Mouse (Mus musculus) embryonic facial prominence, embryonic 13.5 days (tissue): Measurements from ENCODE around the gene Eif2b5. TPM values are rescaled to one million over a fixed set of nuclear protein-coding genes. Genes with fewer than 3 reads are reported as not detected.
"Not testable (repeated sequence)": the region's sequence is repeated elsewhere in the genome, so short reads cannot be mapped to it uniquely, and the experiment has no call there.

Source experiments
- ATAC-seq: fragments of 200-750 bp; cut with Nextera tagmentation; 2 replicates; pipeline ENCODE4 v1.8.0; 2017; ENCODE audit warnings: low read depth; ENCODE audit not compliant: insufficient number of reproducible peaks, insufficient read depth, low FRiP score, low TSS enrichment
- H3K27ac ChIP-seq: fragments of 300-500 bp; sonication (generic); 2 replicates; pipeline ENCODE4 v1.5.1; 2015; ENCODE audit warnings: moderate library complexity, mild to moderate bottlenecking, inconsistent platforms
- H3K27me3 ChIP-seq: fragments of 300-500 bp; sonication (generic); 2 replicates; pipeline ENCODE4 v1.6.1; 2015; ENCODE audit warnings: mild to moderate bottlenecking, inconsistent platforms
- H3K36me3 ChIP-seq: fragments of 300-500 bp; sonication (generic); 2 replicates; pipeline ENCODE4 v1.6.1; 2015; ENCODE audit warnings: mild to moderate bottlenecking, inconsistent platforms
- H3K4me1 ChIP-seq: fragments of 300-500 bp; sonication (generic); 2 replicates; pipeline ENCODE4 v1.6.1; 2015; ENCODE audit warnings: inconsistent platforms
- H3K4me2 ChIP-seq: fragments of 300-500 bp; sonication (generic); 2 replicates; pipeline ENCODE4 v1.6.1; 2015; ENCODE audit warnings: moderate library complexity, mild to moderate bottlenecking, inconsistent platforms
- H3K4me3 ChIP-seq: fragments of 300-500 bp; sonication (generic); 2 replicates; pipeline ENCODE4 v1.5.1; 2015; ENCODE audit warnings: mild to moderate bottlenecking, inconsistent platforms
- H3K9ac ChIP-seq: fragments of 300-500 bp; sonication (generic); 2 replicates; pipeline ENCODE4 v1.6.1; 2015; ENCODE audit warnings: mild to moderate bottlenecking, inconsistent platforms
- H3K9me3 ChIP-seq: fragments of 300-500 bp; sonication (generic); 2 replicates; pipeline ENCODE4 v1.6.1; 2016; ENCODE audit warnings: inconsistent platforms
- WGBS: fragments of 180-500 bp; shearing (Covaris S2); methylation state at CpG from one replicate; pipeline ENCODE4 v1.1.7; 2015; ENCODE audit warnings: mixed read lengths; 5-methylcytosine and 5-hydroxymethylcytosine counted together
- polyA plus RNA-seq: library from polyadenylated mRNA; unstranded; fragments of >200 nt; fragmentation: Nextera tagmentation; extraction: Ambion mirVana; gene quantifications from 2 replicates; pipeline ENCODE4 v1.2.1, GENCODE M21; 2015

The Eif2b5 gene
- 96.6 and 114 TPM in 2 replicates for polyA plus RNA-seq

GRCm38 (mm10) chr16:20498677-20499475 is at the start of gene Eif2b5:
Gene Eif2b5 (plus strand): TSS chr16:20498817.
- Histone ChIP-seq H3K9me3 (no peaks in the 10 kb centered on the region), H3K4me3 (peak within 1 kb of the TSS; percentile 93)

GRCm38 (mm10) chr16:20451774-20452173 is 46.8 kb upstream of the Eif2b5 start:
- no peak for ATAC-seq
- Histone ChIP-seq H3K9me3 (no peaks in the 10 kb centered on the region), H3K36me3 (no peaks in the 10 kb centered on the region), H3K4me2 (no peak overlapping the region), H3K4me1 (no peaks in the 10 kb centered on the region), H3K27me3 (no peaks in the 10 kb centered on the region), H3K4me3 (no peak overlapping the region), H3K27ac (no peak overlapping the region), H3K9ac (no peak overlapping the region)
- 74% methylated on average over 6 of the region's 6 CpGs for WGBS

More at GRCm38 (mm10) chr16:20498677-20499475, at the start of gene Eif2b5:
- Histone ChIP-seq H3K27me3 (no peaks in the 10 kb centered on the region), H3K36me3 (peaks cover 33% of the 10 kb centered on the region), H3K9ac (peak within 1 kb of the TSS; percentile 94), H3K4me1 (peaks cover 15% of the 10 kb centered on the region), H3K27ac (peak within 1 kb of the TSS; percentile 87), H3K4me2 (peak within 1 kb of the TSS; percentile 89)
- peak; percentile 88 for ATAC-seq
- WGBS, result under 1% methylated on average over 49 of the region's 49 CpGs

- ATAC-seq, result no peak
- H3K27me3 ChIP-seq, result no peaks in the 10 kb centered on the region
- H3K4me1 ChIP-seq, result no peaks in the 10 kb centered on the region
- H3K4me3 ChIP-seq, result no peak overlapping the region
- no peak overlapping the region for H3K4me2 ChIP-seq
- no peak overlapping the region for H3K27ac ChIP-seq
- H3K36me3 ChIP-seq, result no peaks in the 10 kb centered on the region
- no peak overlapping the region for H3K9ac ChIP-seq
- H3K9me3 ChIP-seq, result no peaks in the 10 kb centered on the region
- 87% methylated on average over 6 of the region's 6 CpGs for WGBS
These were observed 44.4 kb upstream of the Eif2b5 start for GRCm38 (mm10) chr16:20454155-20454654.

- H3K9ac ChIP-seq, result no peak overlapping the region
- H3K4me3 ChIP-seq, result no peak overlapping the region
- H3K27ac ChIP-seq, result no peak overlapping the region
- no peaks in the 10 kb centered on the region for H3K4me1 ChIP-seq
- no peaks in the 10 kb centered on the region for H3K27me3 ChIP-seq
- no peak for ATAC-seq
- H3K9me3 ChIP-seq, result no peaks in the 10 kb centered on the region
- H3K4me2 ChIP-seq, result no peak overlapping the region
- no peaks in the 10 kb centered on the region for H3K36me3 ChIP-seq
- WGBS, result 54% methylated on average over 1 of the region's 1 CpGs
These were observed 42.5 kb upstream of the Eif2b5 start for GRCm38 (mm10) chr16:20456106-20456505.

- 86% methylated on average over 5 of the region's 5 CpGs for whole genome bisulfite sequencing
- H3K4me3 ChIP-seq, H3K9ac ChIP-seq, H3K4me2 ChIP-seq, H3K4me1 ChIP-seq, H3K27me3 ChIP-seq, H3K27ac ChIP-seq, ATAC-seq, H3K36me3 ChIP-seq, H3K9me3 ChIP-seq: not testable (repeated sequence)
These were observed 39.9 kb upstream of the Eif2b5 start for GRCm38 (mm10) chr16:20458736-20459135.

- no peak overlapping the region for H3K27ac ChIP-seq
These were observed 33.9 kb upstream of the Eif2b5 start for GRCm38 (mm10) chr16:20464725-20465124.

GRCm38 (mm10) chr16:20470981-20471380 is 27.6 kb upstream of the Eif2b5 start:
- 87% methylated on average over 2 of the region's 2 CpGs for WGBS
- H3K4me3 ChIP-seq, result no peak overlapping the region
- H3K9ac ChIP-seq, result no peak overlapping the region
- H3K36me3 ChIP-seq, result no peaks in the 10 kb centered on the region
- H3K27me3 ChIP-seq, result no peaks in the 10 kb centered on the region
- no peak for ATAC-seq
- H3K4me1 ChIP-seq, result no peaks in the 10 kb centered on the region
- no peaks in the 10 kb centered on the region for H3K9me3 ChIP-seq
- H3K27ac ChIP-seq, result no peak overlapping the region
- H3K4me2 ChIP-seq, result no peak overlapping the region

More at GRCm38 (mm10) chr16:20464725-20465124, 33.9 kb upstream of the Eif2b5 start:
- H3K4me2 ChIP-seq, result no peak overlapping the region
- no peaks in the 10 kb centered on the region for H3K9me3 ChIP-seq
- H3K4me3 ChIP-seq, result no peak overlapping the region
- no peak for ATAC-seq
- no peaks in the 10 kb centered on the region for H3K27me3 ChIP-seq
- H3K4me1 ChIP-seq, result no peaks in the 10 kb centered on the region
- H3K9ac ChIP-seq, result no peak overlapping the region
- H3K36me3 ChIP-seq, result no peaks in the 10 kb centered on the region

- 77% methylated on average over 1 of the region's 1 CpGs for WGBS
- ATAC-seq, result no peak
- H3K9me3 ChIP-seq, result no peaks in the 10 kb centered on the region
- H3K36me3 ChIP-seq, result no peaks in the 10 kb centered on the region
- no peak overlapping the region for H3K4me2 ChIP-seq
- no peak overlapping the region for H3K4me3 ChIP-seq
- no peaks in the 10 kb centered on the region for H3K4me1 ChIP-seq
- no peak overlapping the region for H3K27ac ChIP-seq
- H3K9ac ChIP-seq, result no peak overlapping the region
- H3K27me3 ChIP-seq, result no peaks in the 10 kb centered on the region
These were observed 26.9 kb upstream of the Eif2b5 start for GRCm38 (mm10) chr16:20471686-20472085.

GRCm38 (mm10) chr16:20473748-20474147 is 24.9 kb upstream of the Eif2b5 start:
- no peaks in the 10 kb centered on the region for H3K9me3 ChIP-seq
- ATAC-seq, result no peak
- H3K36me3 ChIP-seq, result no peaks in the 10 kb centered on the region
- no peaks in the 10 kb centered on the region for H3K27me3 ChIP-seq
- H3K27ac ChIP-seq, result no peak overlapping the region
- H3K9ac ChIP-seq, result no peak overlapping the region
- peaks cover 5% of the 10 kb centered on the region; the same call in 1 of the 2 replicates for H3K4me1 ChIP-seq
- no peak overlapping the region for H3K4me2 ChIP-seq
- no peak overlapping the region for H3K4me3 ChIP-seq
- 89% methylated on average over 1 of the region's 1 CpGs for WGBS

GRCm38 (mm10) chr16:20474211-20474610 is 24.4 kb upstream of the Eif2b5 start:
- Histone ChIP-seq H3K4me2 (no peak overlapping the region), H3K9me3 (no peaks in the 10 kb centered on the region), H3K27ac (no peak overlapping the region), H3K9ac (no peak overlapping the region), H3K36me3 (no peaks in the 10 kb centered on the region), H3K4me3 (no peak overlapping the region), H3K27me3 (no peaks in the 10 kb centered on the region), H3K4me1 (peaks cover 5% of the 10 kb centered on the region; the same call in 1 of the 2 replicates)
- 93% methylated on average over 8 of the region's 8 CpGs for WGBS
- no peak for ATAC-seq

- no peak overlapping the region for H3K4me2 ChIP-seq
- no peak overlapping the region for H3K4me3 ChIP-seq
- H3K9me3 ChIP-seq, result no peaks in the 10 kb centered on the region
- WGBS, result 76% methylated on average over 6 of the region's 6 CpGs
- H3K9ac ChIP-seq, result no peak overlapping the region
- no peak overlapping the region for H3K27ac ChIP-seq
- H3K4me1 ChIP-seq, result peaks cover 5% of the 10 kb centered on the region; the same call in 1 of the 2 replicates
- ATAC-seq, result no peak
- H3K27me3 ChIP-seq, result no peaks in the 10 kb centered on the region
- no peaks in the 10 kb centered on the region for H3K36me3 ChIP-seq
These were observed 23.8 kb upstream of the Eif2b5 start for GRCm38 (mm10) chr16:20474786-20475185.

GRCm38 (mm10) chr16:20475335-20475734 is 23.3 kb upstream of the Eif2b5 start:
- no peak for ATAC-seq
- Histone ChIP-seq H3K4me2 (no peak overlapping the region), H3K9me3 (no peaks in the 10 kb centered on the region), H3K27ac (no peak overlapping the region), H3K9ac (no peak overlapping the region), H3K27me3 (no peaks in the 10 kb centered on the region), H3K36me3 (no peaks in the 10 kb centered on the region), H3K4me1 (peaks cover 5% of the 10 kb centered on the region; the same call in 1 of the 2 replicates), H3K4me3 (no peak overlapping the region)
- WGBS, result 84% methylated on average over 1 of the region's 1 CpGs
